17 mouse cellular contexts compared by ENCODE assay signal in the genomic region with DNA sequence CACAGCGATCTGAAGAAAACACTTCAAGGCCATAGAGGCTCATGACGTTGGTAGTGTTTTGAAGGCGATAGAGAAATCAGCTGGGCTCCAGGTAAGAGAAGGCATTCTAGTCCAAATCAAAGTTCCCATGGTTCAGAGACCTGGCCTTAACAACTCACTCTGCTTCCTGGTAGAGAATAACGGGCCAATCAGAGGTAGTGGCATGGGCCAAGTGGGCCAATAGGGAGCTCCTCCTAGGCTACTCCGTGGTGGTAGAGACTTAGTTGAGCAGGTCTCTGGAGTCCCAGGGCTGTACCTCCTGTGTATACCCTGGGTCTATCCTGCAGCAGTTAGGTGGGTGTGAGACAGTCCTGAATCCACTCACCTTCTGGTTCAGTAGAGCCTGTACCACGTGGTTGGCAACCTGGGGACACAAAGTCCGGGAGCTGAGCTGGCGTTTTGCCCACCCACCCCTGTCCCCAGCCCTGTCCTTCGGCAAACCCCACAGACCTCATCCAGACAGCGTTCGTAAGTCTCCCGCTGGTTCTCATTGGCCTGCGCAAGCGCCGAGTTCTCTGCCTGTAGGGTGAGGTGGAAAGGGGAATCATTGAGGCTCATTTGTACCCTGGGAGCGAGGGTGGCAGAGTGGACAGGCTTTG.
"Had no signal": no experiment of that assay in that cellular context is flagged by ENCODE, and none has a peak within 500 bp of the region (broad histone marks: within the 10 kb centered on the region; RNA-seq: fewer than 3 reads in every experiment).

No protein-coding gene starts in this region.

- H3K27me3 ChIP-seq: liver, embryonic 15.5 days; midbrain, embryonic 12.5 days; midbrain, embryonic 15.5 days; neural tube, embryonic 13.5 days; stomach, embryonic 15.5 days had no signal

- DNase-seq: kidney, adult 18-20 months; kidney, postnatal 14 days; layer of hippocampus, postnatal 36 days; lung, embryonic 14.5 days; retina, postnatal 1 day; right cerebral cortex, postnatal 25 days; spleen, adult 18-20 months; thymus, postnatal 25 days had no signal

- H3K9me3 ChIP-seq: liver, embryonic 15.5 days; midbrain, embryonic 12.5 days; midbrain, embryonic 15.5 days; neural tube, embryonic 13.5 days; stomach, embryonic 15.5 days had no signal

- H3K4me3 ChIP-seq: layer of hippocampus, adult 2 months; left cerebral cortex, adult 2 months; liver, embryonic 15.5 days; midbrain, embryonic 12.5 days; midbrain, embryonic 15.5 days; neural tube, embryonic 13.5 days; stomach, embryonic 15.5 days had no signal

- H3K4me2 ChIP-seq: liver, embryonic 11.5 days; liver, embryonic 15.5 days; lung, embryonic 14.5 days; midbrain, embryonic 12.5 days; midbrain, embryonic 15.5 days; neural tube, embryonic 13.5 days; stomach, embryonic 15.5 days had no signal

- H3K36me3 ChIP-seq: liver, embryonic 15.5 days had no signal

- H3K9ac ChIP-seq: liver, embryonic 15.5 days; lung, embryonic 14.5 days; midbrain, embryonic 12.5 days; midbrain, embryonic 15.5 days; neural tube, embryonic 13.5 days; stomach, embryonic 15.5 days had no signal

- H3K27ac ChIP-seq: layer of hippocampus, adult 2 months; left cerebral cortex, adult 2 months; liver, embryonic 15.5 days; macrophage; midbrain, embryonic 12.5 days; midbrain, embryonic 15.5 days; neural tube, embryonic 13.5 days; stomach, embryonic 15.5 days had no signal

- ATAC-seq: midbrain, embryonic 15.5 days had no signal
